Mouse (Mus musculus) natural killer cell, adult 2 months (primary cell): ENCODE measurements around the gene Ubqln4.
"Not testable (repeated sequence)": the region's sequence is repeated elsewhere in the genome, so short reads cannot be mapped to it uniquely, and the experiment has no call there.

ENCODE experiments used
- DNase-seq, 2 experiments: peaks; one replicate each; pipeline ENCODE4 v3.0.0; 2022; ENCODE audit warnings: low spot score in 2 of 2

The Ubqln4 gene

DNA sequence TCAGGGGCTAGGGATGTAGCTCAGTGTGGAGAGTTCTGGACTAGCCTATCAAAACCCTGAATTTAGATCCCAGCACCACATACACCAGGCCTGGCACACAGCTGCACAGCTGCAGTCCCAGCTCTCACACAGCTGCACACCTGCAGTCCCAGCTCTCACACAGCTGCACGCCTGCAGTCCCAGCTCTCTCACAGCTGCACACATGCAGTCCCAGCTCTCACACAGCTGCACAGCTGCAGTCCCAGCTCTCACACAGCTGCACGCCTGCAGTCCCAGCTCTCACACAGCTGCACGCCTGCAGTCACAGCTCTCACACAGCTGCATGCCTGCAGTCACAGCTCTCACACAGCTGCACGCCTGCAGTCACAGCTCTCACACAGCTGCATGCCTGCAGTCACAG, 43.0 kb downstream of the Ubqln4 start:
- DNase-seq: not testable (repeated sequence)

DNA sequence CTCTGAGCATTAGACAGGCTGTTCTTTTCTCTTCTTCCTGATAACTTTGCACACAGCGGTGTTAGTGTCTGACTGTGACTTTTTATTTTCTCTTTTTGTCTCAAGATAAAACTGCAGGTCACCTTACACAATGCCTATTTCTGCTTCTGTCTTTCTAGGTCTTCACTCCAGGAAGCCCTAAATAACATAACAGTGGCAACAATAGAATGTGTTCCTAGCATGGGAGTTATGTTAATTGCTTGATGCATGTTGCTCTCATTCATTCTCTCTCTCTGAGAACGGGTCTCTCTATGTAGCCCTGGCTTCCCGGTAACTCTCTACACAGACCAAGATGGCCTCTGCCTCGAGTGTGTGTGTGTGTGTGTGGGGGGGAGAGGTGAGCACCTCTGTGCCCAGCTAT, 48.9 kb downstream of the Ubqln4 start:
- DNase-seq: no peak

DNA sequence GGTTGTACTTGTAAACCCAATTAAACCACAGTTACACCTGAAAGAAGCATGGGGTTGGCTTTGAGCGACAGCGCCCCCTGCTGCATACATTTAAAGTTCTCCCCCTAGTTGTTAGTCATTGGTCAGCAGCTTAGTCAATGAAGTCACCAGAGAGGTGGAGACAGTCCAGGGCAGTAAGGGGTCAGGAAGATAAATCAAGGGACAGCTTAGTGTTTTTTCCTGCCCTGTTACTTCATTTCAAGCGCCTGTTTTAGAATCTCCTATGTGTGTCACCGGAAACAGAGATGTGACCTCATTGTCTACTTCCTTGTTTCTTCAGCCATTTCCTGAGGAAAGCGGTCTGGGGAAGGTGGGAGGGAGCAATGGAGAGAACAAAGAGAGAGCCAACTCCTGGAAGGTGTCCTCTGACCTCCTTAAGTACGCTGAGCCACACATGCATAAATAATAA, 50.2 kb downstream of the Ubqln4 start:
- DNase-seq: peak; percentile 74 to 81

DNA sequence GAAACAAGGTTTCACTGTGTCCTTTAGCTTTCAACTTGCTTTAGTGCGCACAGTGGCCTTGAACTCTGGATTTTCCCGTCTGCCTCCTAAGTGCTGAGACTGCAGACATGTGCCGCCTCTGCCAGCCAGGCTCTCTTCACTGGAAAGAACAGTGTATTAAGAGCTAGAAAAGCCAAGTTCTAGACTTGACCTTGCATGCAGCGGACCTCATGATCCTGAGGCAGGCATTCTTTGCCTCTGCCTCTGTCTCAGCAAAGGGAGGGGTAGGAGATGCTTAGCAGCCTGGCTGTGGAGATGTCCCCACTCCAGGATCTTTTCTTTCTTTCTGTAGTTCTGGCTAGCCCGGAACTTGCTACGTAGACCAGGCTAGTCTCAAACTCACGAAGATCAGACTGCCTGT, 51.3 kb downstream of the Ubqln4 start:
- no peak for DNase-seq

DNA sequence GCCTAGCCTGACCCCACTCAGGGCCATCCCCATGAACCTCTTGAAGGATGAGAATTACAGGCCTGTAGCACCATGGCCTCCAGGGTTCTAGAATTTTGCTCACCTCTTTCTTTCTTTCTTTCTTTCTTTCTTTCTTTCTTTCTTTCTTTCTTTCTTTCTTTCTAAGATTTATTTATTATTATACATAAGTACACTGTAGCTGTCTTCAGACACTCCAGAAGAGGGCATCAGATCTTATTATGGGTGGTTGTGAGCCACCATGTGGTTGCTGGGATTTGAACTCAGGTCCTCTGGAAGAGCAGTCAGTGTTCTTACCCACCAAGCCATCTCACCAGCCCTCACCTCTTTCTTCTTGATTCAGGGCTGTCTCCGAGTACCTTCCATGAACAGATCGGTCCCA, 52.1 kb downstream of the Ubqln4 start, which contains the start of gene Arhgef2:
Gene Arhgef2, plus strand, starts transcription at position 301 of the 400 bp plus-strand sequence.
- not testable (repeated sequence) for DNase-seq

DNA sequence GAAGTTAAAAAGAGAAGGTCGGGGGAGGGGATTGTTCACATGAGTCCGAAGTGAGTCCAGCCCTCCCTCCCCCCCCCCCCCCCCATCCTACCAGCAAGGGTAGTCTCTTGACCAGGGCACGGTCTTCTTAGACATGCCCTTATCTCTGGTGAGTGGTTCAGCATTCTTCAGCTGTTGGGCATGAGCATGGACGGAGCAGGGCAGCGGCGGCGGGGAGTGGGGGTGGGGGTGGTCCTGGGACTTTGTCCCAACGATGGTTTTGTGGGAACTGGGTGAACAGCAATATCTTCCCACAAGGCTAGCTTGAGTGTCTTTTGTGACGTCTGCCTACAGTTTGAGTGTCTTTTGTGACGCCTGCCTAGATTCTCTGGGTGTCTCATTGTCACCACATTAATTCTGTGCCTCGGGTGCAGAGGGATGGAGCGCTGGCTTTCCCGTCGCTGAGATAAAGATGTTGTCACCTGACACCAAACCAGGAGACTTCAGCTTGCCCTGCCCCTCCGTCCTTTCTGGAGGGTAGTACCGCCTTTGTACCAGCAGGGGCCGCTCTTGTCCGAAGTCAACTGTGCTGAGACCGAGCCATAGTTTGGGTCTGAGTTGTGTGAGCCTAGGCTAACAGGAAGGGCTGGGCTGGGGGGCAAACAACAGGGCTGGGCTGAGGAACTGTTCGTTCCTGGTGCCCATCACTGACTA, 53.7 kb downstream of the Ubqln4 start:
- DNase-seq: peak; percentile 84 to 89

DNA sequence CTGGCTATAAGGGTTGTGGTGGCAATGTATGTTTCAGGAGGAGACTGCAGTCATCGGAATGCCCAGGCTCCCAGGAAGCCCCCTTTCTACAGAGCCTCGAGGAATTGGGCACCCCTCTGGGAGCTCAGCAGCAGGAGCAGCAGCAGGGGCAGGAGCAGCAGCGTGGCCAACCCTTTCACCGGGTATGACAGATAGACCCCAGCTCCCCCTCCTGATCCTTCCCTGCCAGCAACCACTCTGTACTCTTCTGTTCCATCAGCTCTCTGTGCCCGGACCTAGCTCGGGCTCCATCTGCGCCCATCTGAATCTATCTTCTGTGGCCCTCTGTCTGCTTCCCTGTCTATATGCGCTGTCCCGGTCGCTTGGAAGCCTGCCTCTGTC, 54.2 kb downstream of the Ubqln4 start:
- no peak for DNase-seq

DNA sequence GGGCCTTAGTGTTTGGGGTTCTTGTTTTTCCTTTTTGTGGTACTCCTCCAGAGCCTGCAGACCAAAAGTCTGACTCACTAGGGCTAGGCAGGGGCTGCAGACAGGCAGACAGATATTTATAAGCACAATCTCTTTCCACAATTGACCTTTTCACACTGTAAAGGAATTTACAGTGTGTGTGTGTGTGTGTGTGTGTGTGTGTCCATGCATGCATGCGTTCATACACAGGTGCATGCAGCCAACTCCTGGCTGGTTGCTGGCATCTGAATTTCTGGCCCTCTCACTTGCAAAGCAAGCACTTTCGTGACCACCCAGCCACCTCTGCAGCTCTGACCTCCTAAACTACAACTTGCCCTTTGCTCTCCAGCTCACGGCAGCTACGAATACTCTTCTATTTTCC, 55.5 kb downstream of the Ubqln4 start:
- no peak for DNase-seq

DNA sequence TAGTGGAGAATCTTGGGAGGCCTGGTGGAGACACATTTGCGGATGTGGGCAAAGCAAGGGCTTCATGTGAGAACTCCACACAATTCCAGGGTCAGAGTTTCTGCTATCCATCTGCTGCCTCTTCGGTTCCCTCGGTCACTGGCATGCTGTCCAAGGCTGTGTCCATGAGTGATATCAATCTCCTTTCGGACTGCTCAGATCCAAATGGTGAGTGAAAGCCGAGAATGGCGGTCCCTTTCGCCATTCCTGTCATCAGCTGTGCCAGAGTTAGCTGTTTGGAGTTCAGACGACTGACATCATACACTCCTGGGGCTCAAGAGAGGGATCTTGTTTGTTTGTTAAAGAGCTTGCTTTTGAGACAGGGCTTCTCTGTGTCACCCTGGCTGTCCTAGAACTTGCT, 60.9 kb downstream of the Ubqln4 start:
- DNase-seq: no peak

DNA sequence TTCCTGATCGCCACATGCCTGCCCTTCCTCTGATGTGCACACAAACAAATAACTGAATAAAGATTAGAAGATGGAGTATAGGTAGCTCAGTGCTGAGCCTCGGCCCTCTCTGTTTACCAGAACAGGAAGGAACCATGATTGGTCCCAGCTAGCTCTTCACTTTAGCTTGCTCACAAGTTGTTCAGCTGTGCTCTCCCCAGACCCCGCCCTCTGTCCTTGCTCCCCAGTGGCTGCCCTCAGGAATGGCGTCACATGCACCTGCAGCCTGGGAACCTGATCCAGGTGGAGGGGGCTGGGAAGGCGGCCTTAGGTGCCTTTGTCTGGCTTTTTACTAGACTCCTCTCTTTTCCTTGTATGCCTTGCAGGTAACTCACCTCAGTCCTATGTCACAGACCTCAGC, 61.6 kb downstream of the Ubqln4 start:
- no peak for DNase-seq

DNA sequence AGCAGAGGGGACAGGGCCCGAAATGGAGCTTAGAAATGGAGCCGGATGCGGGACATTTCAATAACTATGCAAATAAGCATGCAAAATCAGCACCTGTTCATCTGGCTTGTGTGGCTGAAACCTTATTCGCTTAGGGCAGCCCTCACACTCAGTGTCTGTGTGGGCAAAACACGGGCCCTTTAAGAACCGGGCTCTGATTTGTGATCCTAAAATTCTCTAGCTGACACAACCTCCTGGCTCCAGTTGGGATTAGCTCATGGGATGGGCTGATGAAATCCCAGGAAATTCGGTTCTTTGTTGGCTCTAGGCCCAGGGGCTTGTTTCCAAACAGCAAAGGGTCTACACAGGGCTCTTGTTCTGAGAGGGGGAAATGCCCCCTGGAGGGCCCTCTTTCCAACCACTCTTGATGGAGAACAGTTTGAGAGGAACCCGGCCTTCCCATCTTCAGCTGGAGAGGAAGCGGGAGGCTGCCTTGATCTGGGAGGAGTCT, 62.4 kb downstream of the Ubqln4 start:
- no peak for DNase-seq

DNA sequence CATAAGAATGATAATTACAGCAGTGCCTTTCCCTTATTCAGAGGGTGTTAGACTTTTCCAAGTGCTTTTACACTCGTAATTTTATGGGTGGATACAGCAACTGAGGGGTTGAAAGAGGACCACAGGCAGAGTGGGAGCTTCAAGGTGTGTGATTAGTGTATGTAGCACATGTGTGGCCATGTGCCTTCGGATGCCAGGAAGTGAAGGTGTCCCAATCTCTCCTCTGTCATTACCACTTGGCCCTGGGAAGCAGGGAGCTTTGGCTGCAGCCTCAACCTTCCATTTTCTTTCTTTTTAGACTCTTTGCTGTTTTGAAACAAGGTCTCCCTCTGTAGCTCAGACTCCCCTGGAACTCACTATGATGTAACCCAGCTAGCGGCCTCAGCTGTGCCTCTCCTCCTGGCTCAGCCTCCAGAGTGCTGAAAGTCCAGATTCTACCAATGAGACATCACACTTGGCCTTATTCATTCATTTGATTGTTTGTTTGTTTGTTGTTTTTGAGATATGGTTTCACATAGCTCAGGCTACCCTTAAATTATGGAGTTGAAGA, 63.5 kb downstream of the Ubqln4 start:
- no peak for DNase-seq

DNA sequence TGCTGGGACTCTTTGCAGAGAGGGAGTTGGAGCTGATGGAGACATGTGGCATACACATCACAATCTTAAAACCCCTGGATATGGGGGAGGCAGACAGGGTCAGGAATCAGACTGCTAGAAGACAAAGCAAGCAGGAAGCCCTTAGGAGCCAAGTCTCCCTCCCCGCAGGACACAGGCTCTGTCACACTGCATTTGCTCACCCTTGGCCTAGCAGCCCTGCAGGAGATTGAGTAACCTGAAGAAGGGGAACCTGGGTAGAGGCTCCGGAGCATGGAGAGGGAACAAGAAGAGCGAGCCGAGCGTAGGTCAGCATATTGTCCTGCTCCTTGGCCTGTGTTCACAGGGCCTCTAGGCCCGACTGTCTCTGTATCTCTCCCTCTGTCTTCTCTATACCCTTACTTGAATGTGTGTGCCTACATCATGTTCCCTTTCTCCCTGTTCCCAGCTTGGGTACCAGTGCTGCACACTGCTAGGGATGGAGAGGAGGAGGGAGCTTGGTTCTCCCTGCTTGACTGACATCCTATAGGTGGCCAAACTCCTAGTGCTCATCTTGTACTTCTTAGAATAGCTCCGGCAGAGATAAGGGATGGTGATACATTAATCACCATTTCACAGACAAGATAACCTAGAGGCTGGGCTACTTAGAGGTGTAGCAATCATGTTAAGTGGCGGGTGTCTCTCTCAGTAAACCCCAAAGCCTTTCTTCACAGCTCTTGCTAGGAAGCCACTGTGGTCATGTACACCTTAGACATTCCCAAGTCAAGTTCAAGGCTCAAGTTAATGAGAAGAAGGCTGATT, 64.7 kb downstream of the Ubqln4 start:
- DNase-seq: no peak
